Mouse (Mus musculus): ENCODE results near the gene D930007J09Rik.

DNA sequence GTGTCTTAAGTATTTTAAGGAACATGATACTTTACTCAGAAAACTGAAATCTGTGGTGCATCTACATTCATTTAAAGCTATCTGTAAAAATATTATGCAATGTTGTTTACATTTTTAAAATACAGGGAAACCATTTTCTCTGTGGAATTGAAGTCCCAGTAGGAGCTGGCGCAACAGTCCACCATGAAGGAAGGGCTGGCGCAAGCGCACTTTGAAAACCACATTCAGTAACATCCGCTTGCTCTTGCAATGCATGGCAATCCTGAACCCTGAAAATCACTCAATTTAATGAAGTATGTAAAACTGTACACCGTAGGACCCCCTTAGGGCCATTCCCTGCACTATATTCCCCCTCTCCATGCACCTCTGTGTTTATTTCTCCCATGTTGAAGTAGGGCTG, 31.9 kb upstream of the D930007J09Rik start:
- no peak for TF ChIP-seq CTCF (IDR thresholded peaks at IDR 0.05; ENCODE audit: control insufficient read depth, insufficient read depth, insufficient read length)
- no peak for TF ChIP-seq MAX (IDR thresholded peaks at IDR 0.05)
- no peak for TF ChIP-seq USF1 (IDR thresholded peaks at IDR 0.05; ENCODE audit: low read depth)
- no peak for TF ChIP-seq CEBPB (IDR thresholded peaks at IDR 0.05; ENCODE audit: low read depth)
- TF ChIP-seq MYOD1 (IDR thresholded peaks at IDR 0.05; ENCODE audit: control insufficient read depth, insufficient read length, low read depth), result no peak
